Mouse (Mus musculus) ES-E14 (cell line): ENCODE data around the gene Tacc2.

Experiments used
- CHD2 ChIP-seq: IDR thresholded peaks from 2 replicates; pipeline ENCODE4 v1.6.1; 2014; ENCODE audit warnings: mild to moderate bottlenecking, low read depth, low read length, inconsistent platforms
- HCFC1 ChIP-seq: IDR thresholded peaks from 2 replicates; pipeline ENCODE4 v1.6.1; 2012; ENCODE audit warnings: low read length, inconsistent platforms, borderline replicate concordance; ENCODE audit not compliant: insufficient read depth
- ZC3H11A ChIP-seq: IDR thresholded peaks from 2 replicates; pipeline ENCODE4 v1.6.1; 2012; ENCODE audit warnings: low read depth, mild to moderate bottlenecking, inconsistent platforms, low read length, borderline replicate concordance
- ZNF384 ChIP-seq: IDR thresholded peaks from 2 replicates; pipeline ENCODE4 v1.6.1; 2012; ENCODE audit warnings: low read depth, low read length, inconsistent platforms

DNA sequence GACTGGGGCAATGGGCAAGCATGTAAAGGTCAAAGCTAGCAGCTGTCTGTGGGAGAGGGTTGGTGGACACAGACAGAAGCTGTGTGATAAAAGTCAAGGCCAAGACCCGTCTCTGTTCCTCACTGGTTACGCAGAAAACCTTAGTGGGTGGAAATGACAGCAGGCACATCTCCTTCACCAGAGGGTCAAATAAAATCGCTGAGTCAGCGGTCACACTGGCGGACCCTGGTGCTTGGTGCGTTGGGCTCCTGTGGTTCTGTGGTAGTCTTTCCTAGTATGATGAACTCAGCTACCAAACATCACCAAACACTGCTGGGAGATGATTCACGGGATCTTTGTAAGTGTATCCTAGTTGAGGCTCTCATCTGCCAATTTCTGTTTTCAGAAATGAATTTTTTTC, 52.8 kb downstream of the Tacc2 start:
- TF ChIP-seq ZNF384 (no peak), HCFC1 (no peak), CHD2 (no peak), ZC3H11A (no peak)
